Mouse (Mus musculus): ENCODE measurements around the gene Nptx1. TPM values are rescaled to one million over a fixed set of nuclear protein-coding genes. Genes with fewer than 3 reads are reported as not detected.

Nptx1 gene
- total RNA-seq, 1 experiment from 2014 or later, result not detected

DNA sequence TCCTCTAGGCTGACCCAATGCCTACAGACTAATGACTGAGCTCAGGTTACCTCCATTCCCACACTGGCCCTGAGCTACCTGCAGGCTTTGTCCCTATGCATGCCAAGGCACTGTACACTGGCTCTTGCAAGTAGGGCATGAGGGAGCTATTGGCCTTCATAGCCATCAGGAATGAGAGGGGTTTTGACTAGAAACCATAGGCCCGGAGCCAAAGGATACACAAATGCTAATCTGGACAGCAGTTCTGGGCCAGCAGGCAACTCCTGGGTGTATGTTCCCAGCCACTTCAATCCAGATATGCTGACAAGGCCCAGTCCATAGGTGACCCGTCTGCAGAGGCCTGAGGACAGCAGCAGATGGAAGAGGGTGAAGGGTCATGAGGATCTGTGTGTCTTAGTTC lies 47.5 kb downstream of the Nptx1 start:
- no peak for ATAC-seq (replicated peaks; ENCODE audit: low read depth, poor library complexity, severe bottlenecking)

DNA sequence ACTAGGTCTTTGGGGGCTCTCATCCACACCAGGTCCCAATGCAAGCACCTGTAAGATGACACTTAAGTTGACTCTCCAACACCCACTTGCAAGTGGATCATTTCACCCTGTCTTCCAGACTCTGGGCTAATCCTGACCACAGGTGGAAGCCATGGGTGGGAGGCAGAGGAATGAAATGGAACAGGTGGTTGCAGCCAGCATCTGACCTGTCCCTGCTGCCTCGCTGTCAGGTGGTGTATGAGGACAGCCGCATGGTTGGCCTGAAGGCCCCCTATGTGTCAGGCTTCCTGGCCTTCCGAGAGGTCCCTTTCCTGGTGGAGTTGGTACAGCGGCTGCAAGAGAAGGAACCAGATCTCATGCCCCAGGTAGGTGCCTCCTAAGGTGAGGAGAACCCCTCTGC lies 48.3 kb downstream of the Nptx1 start:
- no peak for ATAC-seq (replicated peaks; ENCODE audit: low read depth, poor library complexity, severe bottlenecking)

DNA sequence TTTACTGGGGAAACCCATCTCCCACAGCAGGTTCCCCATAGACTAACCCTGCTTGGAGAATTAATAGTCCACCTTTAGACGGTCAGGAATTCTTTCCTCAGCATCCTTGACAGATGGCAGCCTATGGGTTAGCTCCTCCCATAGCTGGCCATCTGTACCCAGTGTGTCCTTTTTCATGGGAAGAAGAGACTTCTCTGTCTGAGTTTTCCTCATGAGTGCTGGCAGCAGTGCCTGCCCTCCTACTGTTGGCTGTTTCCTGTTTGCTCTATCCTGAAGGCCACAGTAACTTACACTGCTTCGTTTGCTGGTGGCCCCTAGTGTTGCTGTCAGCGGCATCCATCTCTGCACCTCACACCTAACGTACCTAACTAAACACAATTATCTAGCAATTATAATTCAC lies 50.1 kb downstream of the Nptx1 start:
- ATAC-seq (replicated peaks; ENCODE audit: low read depth, poor library complexity, severe bottlenecking), result no peak

DNA sequence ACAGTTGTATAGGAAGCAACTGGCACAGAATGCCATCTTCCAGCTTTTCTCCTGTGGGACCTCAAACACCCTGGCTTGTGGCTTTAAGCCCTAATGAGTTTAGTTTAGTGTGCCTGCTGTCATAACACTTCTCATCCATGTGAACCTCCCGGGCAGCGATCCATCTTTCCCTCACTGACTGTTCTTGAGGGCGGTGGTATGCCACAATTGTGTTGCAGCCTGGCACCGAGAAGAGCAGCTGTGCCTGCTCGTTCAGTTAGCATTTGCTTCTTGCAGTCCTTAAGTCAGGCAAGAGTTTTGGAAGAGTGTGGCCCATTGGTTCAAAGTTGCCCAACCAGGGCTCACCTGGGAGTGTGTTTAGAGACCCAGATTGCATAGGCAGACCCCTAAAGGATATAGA lies 51.4 kb downstream of the Nptx1 start:
- no peak for ATAC-seq (replicated peaks; ENCODE audit: low read depth, poor library complexity, severe bottlenecking)

DNA sequence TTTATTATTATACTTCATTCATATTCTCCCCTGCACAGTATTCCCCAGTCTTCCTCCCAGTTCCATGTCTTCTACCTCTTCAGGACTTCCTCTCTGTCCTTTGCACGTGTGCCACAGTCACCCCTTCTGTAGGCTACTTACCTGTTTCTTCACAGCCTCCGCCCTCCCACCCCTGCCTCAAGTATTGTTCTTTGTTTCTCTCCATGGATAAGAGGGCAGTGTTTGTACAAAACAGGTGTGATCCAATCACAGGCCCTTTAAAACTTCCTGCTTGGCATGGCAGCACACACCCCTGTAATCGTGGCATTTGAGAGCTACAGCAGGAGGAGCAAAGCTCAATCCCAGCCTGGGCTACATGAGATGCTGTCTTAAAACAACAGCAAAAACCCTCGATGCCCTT lies 54.0 kb downstream of the Nptx1 start:
- ATAC-seq (replicated peaks; ENCODE audit: low read depth, poor library complexity, severe bottlenecking), result no peak

DNA sequence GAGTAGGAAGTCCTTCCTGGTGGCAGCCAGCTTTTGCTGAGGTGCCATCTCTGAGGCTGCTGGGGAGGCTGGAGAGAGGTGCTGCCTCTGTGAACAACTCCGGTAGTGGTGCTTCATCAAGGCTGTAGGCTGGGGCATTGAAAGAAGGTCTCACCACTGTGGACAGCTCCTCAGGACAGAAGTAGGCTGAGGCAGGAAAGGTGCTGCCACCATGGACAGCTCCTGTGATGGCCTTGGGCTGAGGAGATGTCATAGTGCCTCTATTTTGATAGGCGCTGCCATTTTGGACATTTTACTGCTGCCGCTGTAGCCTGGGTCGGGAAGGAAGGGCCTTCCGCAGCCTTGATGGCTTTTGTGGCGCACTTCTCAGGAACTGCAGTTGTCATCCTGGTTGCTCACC lies 54.7 kb downstream of the Nptx1 start:
- ATAC-seq (replicated peaks; ENCODE audit: low read depth, poor library complexity, severe bottlenecking), result no peak

DNA sequence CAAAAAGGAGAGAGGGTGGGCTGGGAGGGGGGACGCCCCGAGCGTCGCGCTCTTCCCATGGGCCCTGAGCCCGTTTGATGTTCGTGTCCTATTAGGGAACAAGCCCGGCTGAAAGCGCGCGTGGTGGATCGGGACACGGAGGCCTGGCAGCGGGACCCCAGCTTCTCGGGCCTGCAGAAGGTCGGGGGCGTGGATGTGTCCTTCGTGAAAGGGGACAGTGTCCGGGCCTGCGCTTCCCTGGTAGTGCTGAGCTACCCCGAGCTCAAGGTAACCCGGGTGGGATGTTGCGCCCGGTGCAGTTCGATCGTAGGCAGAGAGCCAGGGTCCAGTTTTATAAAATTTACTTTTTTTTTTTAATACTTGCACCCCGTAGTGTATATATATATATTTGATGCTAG lies 55.9 kb downstream of the Nptx1 start:
- no peak for ATAC-seq (replicated peaks; ENCODE audit: low read depth, poor library complexity, severe bottlenecking)

DNA sequence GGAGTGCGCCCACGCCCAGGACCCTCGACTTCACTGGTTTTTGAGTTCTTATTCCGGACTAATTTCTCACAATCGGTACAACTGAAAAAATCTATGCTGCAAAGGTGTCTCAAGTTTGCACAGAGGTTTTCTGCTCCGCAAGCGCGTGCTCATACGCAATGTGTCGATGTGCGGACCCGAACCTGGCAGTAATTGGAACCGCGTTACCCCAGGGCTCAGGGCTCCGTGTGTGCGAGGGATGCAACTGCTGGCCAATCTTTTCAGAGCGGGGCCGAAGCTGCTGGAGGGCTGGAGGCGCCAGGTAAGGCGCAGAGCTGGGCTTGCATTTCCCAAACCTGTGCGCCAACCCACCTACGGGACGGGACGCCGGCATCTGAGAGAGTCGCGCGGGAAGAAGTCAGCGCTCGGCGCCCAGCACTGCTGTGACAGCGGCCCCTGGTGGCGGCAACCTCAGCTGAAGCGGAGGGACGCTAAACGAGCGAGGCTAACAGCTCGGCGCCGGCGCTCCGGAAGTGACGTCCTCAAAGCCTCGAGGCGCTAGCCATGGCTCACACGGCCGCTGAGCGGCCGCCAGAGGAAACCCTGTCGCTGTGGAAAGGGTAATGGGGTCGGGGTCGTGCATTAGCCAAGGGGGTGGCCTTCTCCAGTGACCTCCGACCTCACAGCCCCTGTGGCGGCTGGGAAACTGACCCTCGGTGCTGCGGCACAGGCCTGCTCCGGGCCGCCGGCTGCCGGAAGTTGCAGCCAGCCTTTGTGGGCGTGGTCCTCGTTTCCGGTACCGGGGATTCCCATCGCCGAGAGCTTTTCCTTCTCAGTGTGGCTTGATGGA lies 56.5 kb downstream of the Nptx1 start, which contains the start of gene Endov:
Gene Endov (plus strand): TSS at position 487 of the 829 bp plus-strand sequence.
- peak; percentile 97 for ATAC-seq (replicated peaks; ENCODE audit: low read depth, poor library complexity, severe bottlenecking)

Other genes with a start within 250 kb of the Nptx1 start
- gene Eif4a3, start 247.7 kb downstream of the Nptx1 start, total RNA-seq (2017), result 212 and 226 TPM in 2 replicates
- gene Card14, start 240.0 kb downstream of the Nptx1 start, total RNA-seq (2017), result not detected in 2 replicates
- gene Sgsh, start 192.2 kb downstream of the Nptx1 start, total RNA-seq (2017), result 4.3 and 6.7 TPM in 2 replicates
- 0.44 and 1.4 TPM in 2 replicates for gene Slc26a11, start 192.2 kb downstream of the Nptx1 start, total RNA-seq (2017)
- 74.5 and 78.2 TPM in 2 replicates for gene Rnf213, start 154.7 kb downstream of the Nptx1 start, total RNA-seq (2017)
- gene Endov, start 56.4 kb downstream of the Nptx1 start, total RNA-seq (2017), result 5.7 and 14.6 TPM in 2 replicates
- 17.6 and 18.6 TPM in 2 replicates for gene Rptor, start 55.2 kb upstream of the Nptx1 start, total RNA-seq (2017)